Mouse (Mus musculus): Measurements from ENCODE around the gene Ccnd2. TPM values are rescaled to one million over a fixed set of nuclear protein-coding genes. Genes with fewer than 3 reads are reported as not detected.

The Ccnd2 gene
- total RNA-seq, 2 experiments from 2014 or later, result 5.2 to 26.0 TPM

DNA sequence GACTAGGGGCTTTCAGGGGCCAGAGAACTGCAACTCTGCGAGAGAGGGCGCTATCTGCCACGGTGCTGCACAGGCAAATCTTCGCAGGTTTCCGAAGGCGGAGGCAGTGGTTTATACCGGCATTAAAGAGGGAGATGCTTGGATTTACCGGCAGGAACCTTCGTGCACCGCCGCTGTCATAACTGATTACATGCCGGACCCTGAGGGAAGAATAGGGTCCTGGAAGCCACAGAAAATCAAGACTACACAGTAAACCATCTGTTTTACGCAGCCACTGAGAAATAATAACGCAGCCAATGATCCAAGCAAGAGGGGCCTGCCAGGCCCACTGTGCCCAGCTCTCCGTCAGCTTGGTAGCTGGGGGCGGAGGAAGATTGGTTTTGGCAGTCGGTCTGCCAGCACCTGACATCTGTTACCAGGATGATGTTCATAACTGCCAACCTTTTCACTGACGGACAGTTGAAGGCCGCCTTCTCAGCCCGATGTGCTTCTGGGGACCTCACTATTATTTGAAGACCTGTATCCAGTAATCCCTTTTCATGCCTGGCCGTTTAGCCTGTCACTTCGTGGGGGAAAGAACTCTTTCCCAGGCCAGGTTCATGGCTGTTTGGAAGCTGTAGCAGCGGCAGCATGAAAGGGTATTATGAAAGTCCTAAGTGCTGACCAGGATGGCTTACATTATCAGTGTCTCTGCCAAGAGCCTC lies 37.1 kb downstream of the Ccnd2 start:
- ATAC-seq (replicated peaks; ENCODE audit: low FRiP score, poor library complexity, severe bottlenecking), result no peak

DNA sequence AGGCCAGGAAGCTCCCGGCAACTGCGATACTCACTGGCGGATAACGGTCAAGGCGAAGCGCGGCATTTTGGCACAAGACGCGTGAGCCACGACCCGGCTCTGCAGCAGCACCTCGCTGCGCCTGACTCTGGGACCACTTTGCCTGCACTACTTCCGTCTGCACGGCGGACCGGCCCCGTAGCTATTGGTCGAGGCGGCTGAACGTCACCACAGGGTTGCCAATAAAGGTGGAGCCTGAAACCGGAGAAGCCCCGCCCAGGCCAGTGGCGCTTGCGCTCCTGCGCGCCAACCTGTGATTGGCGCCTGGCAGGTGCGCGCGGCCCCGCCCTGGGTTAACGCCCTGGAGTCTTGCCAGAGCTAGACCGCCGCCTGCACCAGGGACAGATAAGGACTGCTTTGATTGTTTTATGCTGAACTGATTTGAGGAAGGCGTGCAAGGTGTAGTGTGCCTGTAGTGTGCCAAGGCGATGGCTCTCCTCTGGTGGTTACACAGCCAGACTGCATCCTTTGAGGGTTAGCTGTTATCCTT lies 42.5 kb downstream of the Ccnd2 start, which contains the start of gene Tigar:
TSS of gene Tigar (minus strand) at position 156 of the 529 bp plus-strand sequence.
- peak; percentile 48 for ATAC-seq (replicated peaks; ENCODE audit: low FRiP score, poor library complexity, severe bottlenecking)

DNA sequence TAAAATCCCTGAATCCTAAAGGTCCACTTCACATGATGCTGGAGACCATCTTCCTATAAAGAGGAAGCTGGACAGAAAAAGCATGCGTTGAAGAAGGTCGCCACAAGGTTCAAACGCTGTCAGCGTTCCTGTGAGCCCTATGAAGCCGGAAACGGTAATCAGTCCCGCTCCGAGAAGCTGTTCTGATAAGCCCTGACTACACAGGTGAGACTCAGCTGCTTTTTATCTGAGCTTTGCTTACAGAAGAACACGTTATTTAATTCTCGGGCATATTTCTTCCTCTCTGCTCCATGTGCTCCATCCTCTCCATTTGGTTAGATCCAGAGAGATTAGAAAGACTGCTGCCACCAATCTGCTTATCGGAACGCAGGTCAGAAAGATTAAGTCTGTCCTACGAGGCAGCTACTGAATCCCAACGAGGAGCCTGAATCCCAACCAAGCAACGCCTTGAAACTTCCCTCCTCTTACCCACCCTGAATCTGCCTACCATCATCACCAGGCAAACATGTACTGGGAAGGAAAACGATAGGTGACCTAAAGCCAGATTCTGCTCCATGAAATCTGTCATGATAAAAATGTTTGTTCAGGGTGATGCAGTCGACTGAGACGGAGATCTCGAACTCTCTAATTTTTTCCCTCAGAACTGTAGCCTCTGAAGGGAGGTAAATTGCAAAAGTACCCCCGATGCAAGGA lies 43.5 kb downstream of the Ccnd2 start:
- ATAC-seq (replicated peaks; ENCODE audit: low FRiP score, poor library complexity, severe bottlenecking), result no peak

DNA sequence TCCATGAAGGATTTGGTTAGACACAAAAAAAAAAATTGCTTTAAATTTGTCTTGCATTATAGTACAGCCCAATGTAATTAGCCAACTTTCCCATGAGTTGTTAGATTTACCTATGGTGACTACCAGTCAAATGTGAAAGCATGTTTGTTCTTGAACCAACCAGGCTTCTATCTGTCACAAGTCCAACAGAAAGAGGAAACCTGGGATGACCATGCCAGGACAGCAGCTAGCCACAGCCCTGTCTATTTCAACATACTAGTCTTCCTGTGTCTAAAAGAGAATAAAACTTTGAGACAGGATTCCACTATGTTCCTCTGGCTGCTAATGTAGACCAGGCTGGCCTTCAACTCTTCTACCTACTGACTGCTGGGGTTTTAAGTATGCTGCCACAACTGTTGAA lies 44.6 kb downstream of the Ccnd2 start:
- no peak for ATAC-seq (replicated peaks; ENCODE audit: low FRiP score, poor library complexity, severe bottlenecking)

DNA sequence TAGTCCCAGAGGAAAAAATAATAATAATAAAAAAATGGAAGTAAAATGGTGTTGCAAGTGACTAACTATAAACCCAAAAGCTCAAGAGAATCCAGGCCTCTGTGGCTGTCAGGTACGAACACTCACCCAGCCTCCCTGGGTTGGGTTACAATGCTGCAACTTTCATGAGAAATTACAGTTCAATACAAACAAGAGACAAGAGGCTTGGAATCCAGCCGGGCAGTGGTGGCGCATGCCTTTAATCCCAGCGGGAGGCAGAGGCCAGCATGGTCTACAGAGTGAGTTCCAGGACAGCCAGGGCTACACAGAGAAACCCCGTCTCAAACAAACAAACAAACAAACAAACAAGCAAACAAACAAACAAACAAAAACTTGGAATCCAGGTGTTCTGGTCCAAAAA lies 45.3 kb downstream of the Ccnd2 start:
- no peak for ATAC-seq (replicated peaks; ENCODE audit: low FRiP score, poor library complexity, severe bottlenecking)

DNA sequence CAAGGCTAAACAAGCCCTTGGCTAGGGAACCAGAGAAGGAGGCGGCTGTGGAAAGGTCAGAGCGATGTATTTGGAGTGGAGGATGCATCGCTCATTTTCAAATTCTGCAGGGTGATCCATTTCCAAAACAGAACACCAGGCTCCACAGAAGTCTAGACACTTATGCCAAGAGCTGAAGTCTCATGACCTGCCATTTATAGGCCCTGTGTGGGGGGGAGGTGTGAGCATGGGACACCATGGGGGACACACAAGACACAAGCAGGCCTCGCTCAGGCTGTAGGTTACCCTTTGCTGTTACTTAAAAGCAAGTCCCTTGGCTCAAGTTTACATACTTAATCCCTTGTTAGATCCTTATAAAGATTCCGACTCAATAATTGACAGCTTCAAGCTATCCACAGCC lies 45.8 kb downstream of the Ccnd2 start:
- no peak for ATAC-seq (replicated peaks; ENCODE audit: low FRiP score, poor library complexity, severe bottlenecking)

DNA sequence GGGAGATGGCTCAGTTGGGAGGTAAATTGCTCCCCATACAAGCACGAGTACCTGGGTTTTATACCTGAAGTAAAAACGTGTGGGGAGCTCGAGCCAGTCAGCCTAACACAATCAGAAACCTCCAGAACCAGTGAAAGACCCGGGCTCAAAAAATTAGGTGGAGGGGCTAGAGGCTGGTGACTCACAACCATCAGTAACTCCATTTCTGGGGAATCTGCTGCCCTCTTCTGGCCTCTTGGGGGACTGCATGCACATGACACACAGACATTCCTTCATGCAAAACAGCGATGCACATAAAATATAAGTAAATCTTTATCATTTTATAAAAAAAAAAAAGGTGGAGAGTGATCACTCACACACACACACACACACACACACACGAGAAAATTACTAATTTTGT lies 46.9 kb downstream of the Ccnd2 start:
- ATAC-seq (replicated peaks; ENCODE audit: low FRiP score, poor library complexity, severe bottlenecking), result peak; percentile 45

DNA sequence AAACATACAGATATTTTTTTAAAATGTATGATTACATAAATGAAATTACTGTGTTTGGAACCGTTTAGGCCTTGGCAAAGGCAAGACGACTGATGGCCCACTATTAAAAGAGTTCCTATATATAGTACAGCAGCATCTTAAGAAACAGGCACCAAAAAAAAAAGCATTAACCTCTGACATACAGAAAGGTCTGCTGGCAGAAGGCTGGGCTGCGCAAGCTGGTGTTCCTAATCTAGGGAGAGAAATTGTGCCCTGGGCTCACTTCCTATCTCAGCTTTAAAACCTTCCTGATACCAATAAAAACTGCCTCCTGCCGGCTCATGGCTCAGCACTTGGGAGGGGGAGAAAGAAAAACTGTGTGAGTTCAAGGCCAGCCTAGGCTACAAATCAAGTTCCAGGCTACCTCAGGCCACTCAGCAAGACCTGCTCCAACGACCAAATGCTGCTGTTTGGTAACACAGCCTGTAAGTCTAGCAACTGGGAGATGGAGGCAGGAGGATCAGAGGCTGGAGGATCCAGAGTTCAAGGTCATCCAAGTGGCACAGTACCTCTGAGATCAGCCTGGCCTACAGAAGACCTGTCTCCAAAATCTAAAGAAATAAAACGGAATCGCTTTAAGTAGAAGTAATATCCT lies 47.5 kb downstream of the Ccnd2 start:
- ATAC-seq (replicated peaks; ENCODE audit: low FRiP score, poor library complexity, severe bottlenecking), result no peak

DNA sequence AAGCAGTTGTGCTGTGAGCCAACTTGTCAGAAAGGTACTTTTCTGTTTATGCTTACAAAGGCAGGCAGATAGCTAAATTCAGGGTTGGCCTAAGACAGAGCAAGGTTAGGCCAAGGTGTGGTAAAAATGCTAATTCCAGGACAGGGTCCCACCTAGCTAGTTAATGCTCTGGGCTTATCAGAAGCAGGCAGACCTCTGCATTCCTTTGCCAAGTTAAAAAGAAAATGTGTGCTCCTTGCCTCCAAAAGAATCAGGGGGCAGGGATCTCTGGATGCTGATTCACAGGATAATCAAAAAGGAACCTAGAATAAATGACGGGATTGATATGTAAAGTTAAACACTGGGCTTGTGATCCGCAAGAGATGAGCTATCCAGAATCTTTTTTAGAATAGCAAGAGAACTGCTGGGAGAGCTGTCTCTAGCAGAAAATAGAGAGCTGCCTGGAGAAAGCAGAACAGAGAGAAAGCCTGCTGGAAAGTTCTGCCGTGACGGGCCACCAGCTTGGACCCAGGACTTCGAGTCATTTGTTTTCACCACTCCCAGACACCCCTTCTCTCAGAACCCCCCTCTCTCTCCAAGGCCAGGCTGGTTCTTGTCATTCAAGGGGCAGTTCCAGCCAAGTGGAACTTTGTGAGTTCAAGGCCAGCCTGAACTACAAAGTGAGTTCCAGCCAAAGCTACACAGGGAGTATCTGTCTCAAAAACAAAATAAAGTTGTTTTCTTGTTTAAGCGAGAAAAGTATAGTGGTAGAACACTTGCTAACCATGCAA lies 48.3 kb downstream of the Ccnd2 start:
- ATAC-seq (replicated peaks; ENCODE audit: low FRiP score, poor library complexity, severe bottlenecking), result no peak

DNA sequence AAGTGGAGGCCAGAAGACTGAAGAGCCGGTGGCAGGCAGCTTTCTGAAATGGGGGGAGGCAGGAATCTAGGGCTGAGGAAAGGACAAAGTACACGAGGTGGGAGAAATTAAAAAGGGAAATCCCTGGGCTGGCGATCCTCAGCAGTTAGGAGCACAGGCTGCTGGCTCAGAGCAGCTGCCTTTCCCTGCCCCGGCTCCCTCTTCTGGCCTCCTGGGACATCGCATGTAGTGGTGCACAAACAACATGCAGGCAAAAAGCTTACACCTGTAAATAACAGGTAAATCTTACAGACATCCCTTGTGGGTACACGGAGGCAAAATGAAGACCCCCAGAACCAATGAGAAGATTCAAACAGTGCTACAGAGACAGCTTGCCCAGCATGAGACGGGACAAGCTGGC lies 57.4 kb downstream of the Ccnd2 start:
- no peak for ATAC-seq (replicated peaks; ENCODE audit: low FRiP score, poor library complexity, severe bottlenecking)

DNA sequence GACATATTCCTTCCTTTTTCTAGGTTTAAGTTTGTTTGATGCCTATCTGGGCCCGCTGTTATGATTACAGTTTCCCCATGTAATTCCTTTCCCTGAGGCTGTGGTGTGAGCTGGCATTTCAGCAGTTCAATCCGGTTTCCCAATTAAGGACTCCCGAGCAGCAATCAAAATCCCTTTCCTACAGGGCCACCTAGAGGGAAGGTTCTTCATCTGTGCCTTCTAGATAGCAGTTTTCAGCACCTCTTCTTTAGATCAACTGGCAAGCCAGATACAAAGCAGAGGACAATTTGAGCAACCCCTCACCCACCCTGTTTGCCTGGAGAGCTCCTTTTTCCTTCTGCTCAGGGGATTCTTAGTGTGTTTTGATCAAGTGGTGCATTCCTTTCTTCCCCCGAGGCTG lies 65.3 kb downstream of the Ccnd2 start:
- ATAC-seq (replicated peaks; ENCODE audit: low FRiP score, poor library complexity, severe bottlenecking), result no peak

DNA sequence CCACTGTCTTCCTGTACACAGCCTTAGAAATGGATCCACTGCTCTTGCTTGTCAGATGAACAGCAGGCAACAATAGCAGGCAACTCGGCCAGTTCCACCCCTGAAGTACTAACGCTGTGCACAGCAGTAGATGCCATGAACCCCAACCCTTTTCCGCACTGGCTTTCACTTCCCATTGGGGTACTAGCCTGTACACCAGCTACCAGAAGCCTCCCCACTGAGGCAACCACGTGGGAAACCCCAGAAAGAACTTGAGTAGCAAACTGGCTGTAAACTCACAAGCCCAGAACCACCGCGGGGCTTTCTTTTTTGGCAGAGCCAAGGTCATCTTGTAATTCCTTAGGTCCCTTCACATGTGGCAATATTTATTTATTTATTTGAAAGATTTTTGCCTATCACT lies 70.2 kb downstream of the Ccnd2 start:
- ATAC-seq (replicated peaks; ENCODE audit: low FRiP score, poor library complexity, severe bottlenecking), result no peak

DNA sequence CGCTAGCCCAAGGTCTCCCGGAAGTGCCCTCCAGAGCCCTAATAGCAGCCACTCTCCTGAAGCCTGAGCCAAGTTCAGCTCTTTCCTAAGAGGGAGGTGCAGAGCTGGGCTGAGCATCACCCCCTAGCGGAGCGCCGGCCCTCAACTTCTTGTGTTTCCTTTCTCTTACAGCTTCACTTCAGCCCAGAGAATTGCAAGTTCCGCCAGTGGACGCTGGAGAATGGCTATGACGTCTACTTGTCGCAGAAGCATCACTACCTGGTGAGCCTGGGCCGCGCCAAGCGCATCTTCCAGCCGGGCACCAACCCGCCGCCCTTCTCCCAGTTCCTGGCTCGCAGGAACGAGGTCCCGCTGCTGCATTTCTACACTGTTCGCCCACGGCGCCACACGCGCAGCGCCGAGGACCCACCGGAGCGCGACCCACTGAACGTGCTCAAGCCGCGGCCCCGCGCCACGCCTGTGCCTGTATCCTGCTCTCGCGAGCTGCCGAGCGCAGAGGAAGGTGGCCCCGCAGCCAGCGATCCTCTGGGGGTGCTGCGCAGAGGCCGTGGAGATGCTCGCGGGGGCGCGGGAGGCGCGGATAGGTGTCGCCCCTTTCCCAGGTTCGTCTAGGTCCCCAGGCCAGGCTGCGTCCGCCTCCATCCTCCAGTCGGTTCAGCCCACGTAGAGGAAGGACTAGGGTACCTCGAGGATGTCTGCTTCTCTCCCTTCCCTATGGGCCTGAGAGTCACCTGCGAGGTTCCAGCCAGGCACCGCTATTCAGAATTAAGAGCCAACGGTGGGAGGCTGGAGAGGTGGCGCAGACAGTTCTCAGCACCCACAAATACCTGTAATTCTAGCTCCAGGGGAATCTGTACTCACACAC lies 71.9 kb downstream of the Ccnd2 start:
- ATAC-seq (replicated peaks; ENCODE audit: low FRiP score, poor library complexity, severe bottlenecking), result no peak

Other genes starting within 250 kb of the Ccnd2 start
- not detected in 2 replicates for gene Dyrk4, start 230.4 kb downstream of the Ccnd2 start, total RNA-seq (2015; ENCODE audit: low replicate concordance)
- 0.64 TPM in 1 of 2 replicates, not detected in the other for gene Dyrk4, start 230.4 kb downstream of the Ccnd2 start, total RNA-seq (2017; ENCODE audit: low replicate concordance)
- 119 and 132 TPM in 2 replicates for gene Rad51ap1, start 212.6 kb downstream of the Ccnd2 start, total RNA-seq (2015; ENCODE audit: low replicate concordance)
- gene Rad51ap1, start 212.6 kb downstream of the Ccnd2 start, total RNA-seq (2017; ENCODE audit: low replicate concordance), result 314 and 446 TPM in 2 replicates
- 45.7 and 49.7 TPM in 2 replicates for gene D6Wsu163e, start 212.2 kb downstream of the Ccnd2 start, total RNA-seq (2015; ENCODE audit: low replicate concordance)
- 32.0 and 32.9 TPM in 2 replicates for gene D6Wsu163e, start 212.2 kb downstream of the Ccnd2 start, total RNA-seq (2017; ENCODE audit: low replicate concordance)
- gene Fgf6, start 136.6 kb downstream of the Ccnd2 start, total RNA-seq (2015; ENCODE audit: low replicate concordance), result not detected in 2 replicates
- gene Fgf6, start 136.6 kb downstream of the Ccnd2 start, total RNA-seq (2017; ENCODE audit: low replicate concordance), result not detected in 2 replicates
- not detected in 2 replicates for gene Fgf23, start 79.3 kb downstream of the Ccnd2 start, total RNA-seq (2015; ENCODE audit: low replicate concordance)
- not detected in 2 replicates for gene Fgf23, start 79.3 kb downstream of the Ccnd2 start, total RNA-seq (2017; ENCODE audit: low replicate concordance)
- gene Tigar, start 42.6 kb downstream of the Ccnd2 start, total RNA-seq (2015; ENCODE audit: low replicate concordance), result 1.1 TPM in 1 of 2 replicates, not detected in the other
- 0.13 and 1.1 TPM in 2 replicates for gene Tigar, start 42.6 kb downstream of the Ccnd2 start, total RNA-seq (2017; ENCODE audit: low replicate concordance)

All from erythroid progenitor cell, adult 5-6 weeks (primary cell).